Mouse (Mus musculus) layer of hippocampus, adult 9-10 months (tissue): ENCODE results near the gene Tmigd3.
"Not testable (repeated sequence)": the region's sequence is repeated elsewhere in the genome, so short reads cannot be mapped to it uniquely, and the experiment has no call there.

Source experiments
- DNase-seq: peaks from one replicate; pipeline ENCODE4 v3.0.0; 2022; ENCODE audit warnings: low spot score

Tmigd3 gene

DNA sequence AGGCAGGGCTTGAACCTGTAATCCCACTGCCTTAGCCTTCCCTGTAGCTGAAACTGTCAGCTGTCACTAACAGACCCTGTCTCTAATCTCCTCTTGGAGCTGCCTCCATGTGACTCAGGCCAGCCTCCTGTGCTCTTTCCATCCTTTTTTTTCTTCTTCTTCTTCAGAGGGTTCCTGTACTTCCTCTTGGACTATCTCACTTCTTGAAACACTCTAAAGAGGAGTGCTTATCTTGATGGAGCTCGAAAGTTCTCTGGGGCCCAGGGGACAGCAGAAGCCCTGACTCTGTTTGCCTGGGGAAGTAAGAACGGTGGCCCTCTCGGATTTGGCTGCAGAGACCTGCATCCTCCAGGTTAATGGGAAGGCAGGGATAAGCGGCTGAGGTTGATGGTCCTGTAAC, 33.5 kb downstream of the Tmigd3 start:
- no peak for DNase-seq

DNA sequence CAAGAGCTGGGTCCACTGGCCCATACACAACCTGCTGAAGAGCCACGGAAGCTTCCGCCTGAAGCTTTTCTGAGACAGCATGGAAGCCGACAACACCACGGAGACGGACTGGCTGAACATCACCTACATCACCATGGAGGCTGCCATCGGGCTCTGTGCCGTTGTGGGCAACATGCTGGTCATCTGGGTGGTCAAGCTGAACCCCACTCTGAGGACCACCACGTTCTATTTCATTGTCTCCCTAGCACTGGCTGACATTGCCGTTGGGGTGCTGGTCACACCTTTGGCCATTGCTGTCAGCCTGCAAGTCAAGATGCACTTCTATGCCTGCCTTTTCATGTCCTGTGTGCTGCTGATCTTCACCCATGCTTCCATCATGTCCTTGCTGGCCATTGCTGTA, 34.0 kb downstream of the Tmigd3 start:
- no peak for DNase-seq

GRCm38 (mm10) chr3:105907956-105908655, 37.4 kb downstream of the Tmigd3 start:
- DNase-seq, result no peak

GRCm38 (mm10) chr3:105908976-105909375, 38.3 kb downstream of the Tmigd3 start:
- DNase-seq, result no peak

GRCm38 (mm10) chr3:105910519-105911190, 40.0 kb downstream of the Tmigd3 start:
- DNase-seq, result no peak

GRCm38 (mm10) chr3:105912097-105912880, 41.6 kb downstream of the Tmigd3 start:
- no peak for DNase-seq

GRCm38 (mm10) chr3:105913839-105914681, 43.4 kb downstream of the Tmigd3 start:
- no peak for DNase-seq

DNA sequence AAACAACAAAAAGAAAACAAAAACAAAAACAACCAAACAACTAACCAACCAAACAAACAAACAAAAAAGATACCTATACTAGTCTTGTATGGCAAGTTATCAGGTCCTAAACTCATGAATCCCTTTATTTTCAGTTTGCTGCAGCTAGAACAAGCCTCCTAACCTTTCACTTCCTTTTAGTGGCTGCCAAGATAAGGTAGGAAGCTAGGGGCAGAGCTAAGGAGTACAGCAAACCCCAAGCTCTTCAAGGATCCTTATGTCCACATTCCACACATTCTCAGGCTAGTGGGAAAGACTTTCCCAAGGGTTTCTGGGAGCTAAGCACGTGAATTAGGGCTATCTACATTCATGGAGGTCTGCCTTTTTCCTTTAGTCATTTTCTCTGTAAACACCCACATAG, 44.6 kb downstream of the Tmigd3 start:
- DNase-seq, result no peak

DNA sequence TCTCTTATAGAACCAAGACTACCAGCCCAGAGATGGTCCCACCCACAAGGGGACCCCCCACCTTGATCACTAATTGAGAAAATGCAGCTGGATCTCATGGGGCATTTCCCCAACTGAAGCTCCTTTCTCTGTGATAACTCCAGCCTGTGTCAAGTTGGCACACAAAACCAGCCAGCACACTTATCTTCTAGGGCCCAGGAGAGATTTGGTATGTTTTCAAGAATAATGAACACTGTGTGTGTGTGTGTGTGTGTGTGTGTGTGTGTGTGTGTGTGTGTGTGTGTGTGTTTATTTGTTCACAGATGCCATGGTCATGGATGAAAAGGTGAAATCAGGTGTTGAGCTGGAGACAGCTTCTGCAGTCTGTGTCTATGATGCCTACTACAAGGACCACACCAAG, 45.8 kb downstream of the Tmigd3 start:
- DNase-seq, result not testable (repeated sequence)

GRCm38 (mm10) chr3:105917656-105918354, 47.1 kb downstream of the Tmigd3 start:
- DNase-seq, result no peak

GRCm38 (mm10) chr3:105918355-105918745, 47.6 kb downstream of the Tmigd3 start:
- DNase-seq, result no peak

- DNase-seq, result not testable (repeated sequence)
Observed at GRCm38 (mm10) chr3:105920743-105921142, 50.0 kb downstream of the Tmigd3 start.

GRCm38 (mm10) chr3:105921959-105922358, 51.3 kb downstream of the Tmigd3 start:
- no peak for DNase-seq

- no peak for DNase-seq
Observed at GRCm38 (mm10) chr3:105924616-105925015, 53.9 kb downstream of the Tmigd3 start.

DNA sequence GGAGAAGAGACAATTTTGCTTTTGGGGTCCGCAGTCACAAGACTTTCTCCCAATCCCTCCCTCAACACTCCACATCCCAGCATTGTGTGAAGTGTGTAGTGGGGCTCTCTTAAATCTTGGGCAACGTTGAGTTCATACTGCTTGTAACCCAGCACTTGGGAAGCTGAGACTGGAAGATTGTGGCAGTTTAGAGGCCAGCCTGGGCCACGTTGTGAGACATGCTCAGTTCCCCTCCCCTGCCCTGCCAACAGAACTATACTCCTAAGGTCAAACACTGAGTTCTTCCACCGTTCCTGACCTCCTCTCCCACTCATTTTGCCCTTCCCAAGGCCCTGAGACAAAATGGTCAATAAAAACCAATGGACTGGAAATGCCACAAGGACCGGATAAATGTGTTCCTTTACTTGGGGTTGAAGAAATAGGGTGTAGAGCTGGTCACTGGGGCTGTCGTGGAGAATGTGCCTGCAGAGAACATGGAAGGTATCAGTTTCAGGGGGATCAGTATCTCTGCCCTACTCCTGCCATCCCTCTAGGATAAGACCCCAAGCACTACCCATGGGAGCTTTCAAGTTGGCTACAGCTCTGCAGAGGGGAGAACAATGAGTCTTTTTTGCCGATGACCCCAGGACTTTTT, 57.0 kb downstream of the Tmigd3 start:
- DNase-seq, result no peak

GRCm38 (mm10) chr3:105928195-105928569, 57.5 kb downstream of the Tmigd3 start:
- DNase-seq, result no peak

- DNase-seq, result no peak
Observed at GRCm38 (mm10) chr3:105928781-105929180, 58.1 kb downstream of the Tmigd3 start.

GRCm38 (mm10) chr3:105929821-105930220, 59.1 kb downstream of the Tmigd3 start:
- no peak for DNase-seq

GRCm38 (mm10) chr3:105931095-105931494, 60.4 kb downstream of the Tmigd3 start:
- DNase-seq, result no peak

- DNase-seq, result no peak
Observed at GRCm38 (mm10) chr3:105932240-105933071, 61.8 kb downstream of the Tmigd3 start, which contains the start of gene I830077J02Rik. Gene I830077J02Rik (minus strand): TSS chr3:105932664.
